Mouse (Mus musculus) hindbrain, postnatal 0 days (tissue): ENCODE measurements at regions not wholly inside any gene's neighbourhood (a gene's known extent, or its start where the extent isn't known, plus 50 kb on each side); places are given as distances from the start of the nearest gene placed in this dataset.
"Not testable (repeated sequence)": the region's sequence is repeated elsewhere in the genome, so short reads cannot be mapped to it uniquely, and the experiment has no call there.

Source experiments
- ATAC-seq: fragments of 200-750 bp; cut with Nextera tagmentation; 2 replicates; pipeline ENCODE4 v1.8.0; 2017; ENCODE audit warnings: mild to moderate bottlenecking, moderate TSS enrichment, moderate library complexity
- DNase-seq: peaks from one replicate; pipeline ENCODE4 v3.0.0-alpha.2; 2015; ENCODE audit warnings: low spot score
- H3K27ac ChIP-seq: fragments of 300-500 bp; sonication (generic); 2 replicates; pipeline ENCODE4 v1.5.1; 2014; ENCODE audit warnings: mild to moderate bottlenecking
- H3K27me3 ChIP-seq: fragments of 300-500 bp; sonication (generic); 2 replicates; pipeline ENCODE4 v1.6.1; 2014; ENCODE audit warnings: low read length, mixed read lengths; ENCODE audit not compliant: insufficient read depth
- H3K36me3 ChIP-seq: fragments of 300-500 bp; sonication (generic); 2 replicates; pipeline ENCODE4 v1.6.1; 2014; ENCODE audit warnings: low read length, mixed read lengths; ENCODE audit not compliant: insufficient read depth
- H3K4me1 ChIP-seq: fragments of 300-500 bp; sonication (generic); 2 replicates; pipeline ENCODE4 v1.6.1; 2014; ENCODE audit warnings: antibody characterized with exemption, low read length, mixed read lengths; ENCODE audit not compliant: insufficient read depth
- H3K4me2 ChIP-seq: fragments of 300-500 bp; sonication (generic); 2 replicates; pipeline ENCODE4 v1.6.1; 2014; ENCODE audit warnings: low read depth, mild to moderate bottlenecking, low read length, moderate library complexity, mixed read lengths
- H3K4me3 ChIP-seq: fragments of 300-500 bp; sonication (generic); 2 replicates; pipeline ENCODE4 v1.5.1; 2014; ENCODE audit warnings: low read length
- H3K9ac ChIP-seq: fragments of 300-500 bp; sonication (generic); replicated peaks from 2 replicates; pipeline ENCODE4 v1.6.1; 2014; ENCODE audit warnings: mild to moderate bottlenecking, low read length, moderate library complexity, mixed read lengths
- H3K9me3 ChIP-seq: fragments of 300-500 bp; sonication (generic); 2 replicates; pipeline ENCODE4 v1.6.1; 2016; ENCODE audit warnings: low read length, mixed read lengths
- CTCF ChIP-seq: IDR thresholded peaks from 2 replicates; pipeline ENCODE4 v1.5.1; 2016; ENCODE audit warnings: antibody characterized with exemption, control low read depth, low read depth
- WGBS: fragments of 180-500 bp; shearing (Covaris S2); extraction: QIAGEN DNeasy Blood & Tissue Kit; methylation state at CpG from one replicate; pipeline ENCODE4 v1.1.7; 2014; 5-methylcytosine and 5-hydroxymethylcytosine counted together

DNA sequence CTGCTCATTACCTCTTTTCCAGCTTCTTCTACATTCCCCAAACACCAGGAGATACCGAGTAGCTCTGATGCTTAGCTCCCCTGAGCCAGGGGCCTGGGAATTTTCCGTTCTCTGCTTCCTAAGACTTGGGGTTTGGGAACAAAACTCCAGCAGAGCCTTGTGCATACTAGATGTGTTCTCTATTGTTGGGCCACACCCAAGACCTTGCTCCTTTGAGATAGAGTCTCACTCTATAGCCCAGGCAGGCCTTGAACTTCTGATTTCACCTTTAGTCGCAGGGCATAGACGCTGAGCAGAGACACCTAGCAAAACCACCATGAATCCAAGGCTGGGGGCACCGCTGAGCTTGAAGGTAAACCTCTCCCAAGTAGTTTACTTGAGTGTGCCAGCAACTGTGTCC lies 126.5 kb upstream of the A430005L14Rik start:
- TF ChIP-seq CTCF: no peak
- no peak for DNase-seq
- Histone ChIP-seq H3K27ac (no peak overlapping the region), H3K9ac (no peak overlapping the region), H3K4me2 (no peak overlapping the region), H3K27me3 (no peaks in the 10 kb centered on the region), H3K9me3 (no peaks in the 10 kb centered on the region), H3K4me1 (no peaks in the 10 kb centered on the region), H3K36me3 (no peaks in the 10 kb centered on the region), H3K4me3 (no peak overlapping the region)
- WGBS: 92% methylated on average over 5 of the region's 5 CpGs
- no peak for ATAC-seq

GRCm38 (mm10) chr4:153831251-153831650 lies 125.8 kb upstream of the A430005L14Rik start:
- not testable (repeated sequence) for H3K27me3 ChIP-seq, H3K4me1 ChIP-seq, H3K9ac ChIP-seq, H3K4me3 ChIP-seq, H3K27ac ChIP-seq, ATAC-seq, DNase-seq, H3K4me2 ChIP-seq, H3K36me3 ChIP-seq, H3K9me3 ChIP-seq
- WGBS: 85% methylated on average over 9 of the region's 11 CpGs

DNA sequence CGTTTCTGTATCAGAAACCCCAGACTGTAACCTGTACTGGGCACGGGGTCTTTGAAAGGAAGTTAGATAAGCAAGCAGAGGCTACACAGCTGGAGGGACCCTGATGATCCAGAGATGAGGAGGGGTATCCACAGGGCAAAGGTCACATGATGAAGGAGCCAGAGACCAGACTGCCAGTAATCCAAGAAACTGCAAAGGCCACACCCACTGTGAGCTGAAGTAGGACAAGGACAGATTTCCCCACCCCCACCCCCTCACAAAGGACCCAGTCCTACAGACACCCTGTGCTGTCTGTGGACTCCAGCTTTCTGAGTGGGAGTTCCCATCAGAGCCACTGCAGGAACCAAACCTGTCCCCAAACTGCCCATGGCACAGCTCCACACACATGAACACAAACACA lies 124.9 kb upstream of the A430005L14Rik start:
- H3K9me3 ChIP-seq: no peaks in the 10 kb centered on the region
- no peaks in the 10 kb centered on the region for H3K36me3 ChIP-seq
- no peak overlapping the region for H3K4me3 ChIP-seq
- no peak overlapping the region for H3K27ac ChIP-seq
- DNase-seq (no peak), ATAC-seq (no peak)
- no peaks in the 10 kb centered on the region for H3K27me3 ChIP-seq
- WGBS: 78% methylated on average over 2 of the region's 2 CpGs
- no peak overlapping the region for H3K4me2 ChIP-seq
- H3K4me1 ChIP-seq: no peaks in the 10 kb centered on the region
- no peak for TF ChIP-seq CTCF
- no peak overlapping the region for H3K9ac ChIP-seq

- ATAC-seq: no peak
- 70% methylated on average over 6 of the region's 6 CpGs for WGBS
- H3K4me2 ChIP-seq: no peak overlapping the region
- no peak overlapping the region for H3K4me3 ChIP-seq
- H3K4me1 ChIP-seq: no peaks in the 10 kb centered on the region
- H3K9me3 ChIP-seq: no peaks in the 10 kb centered on the region
- H3K27ac ChIP-seq: no peak overlapping the region
- no peak for TF ChIP-seq CTCF
- no peaks in the 10 kb centered on the region for H3K27me3 ChIP-seq
- no peaks in the 10 kb centered on the region for H3K36me3 ChIP-seq
- no peak overlapping the region for H3K9ac ChIP-seq
- DNase-seq: no peak
These were observed 112.3 kb upstream of the A430005L14Rik start for GRCm38 (mm10) chr4:153844766-153845165.

DNA sequence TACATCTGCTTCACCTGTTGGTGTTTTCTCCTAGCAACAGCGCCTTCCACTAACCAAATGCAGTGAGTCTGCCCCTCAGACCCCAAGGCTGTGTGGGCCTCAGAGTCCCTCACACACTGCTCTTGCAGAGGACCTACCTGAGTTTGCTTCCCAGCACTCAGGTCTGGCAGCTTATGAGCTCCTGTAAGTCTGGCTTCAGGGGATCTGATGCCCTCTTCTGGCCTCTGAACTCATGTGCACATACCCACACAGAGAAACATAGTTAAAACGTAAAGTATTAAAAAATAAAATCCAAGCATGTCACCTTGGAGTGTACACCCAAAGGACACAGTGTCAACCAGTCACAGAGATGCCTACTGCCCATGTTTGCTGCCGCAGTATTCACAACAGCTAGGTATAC lies 108.8 kb upstream of the A430005L14Rik start:
- Histone ChIP-seq H3K9ac (no peak overlapping the region), H3K27ac (no peak overlapping the region), H3K36me3 (no peaks in the 10 kb centered on the region), H3K4me2 (no peak overlapping the region), H3K4me3 (no peak overlapping the region), H3K27me3 (no peaks in the 10 kb centered on the region), H3K4me1 (no peaks in the 10 kb centered on the region), H3K9me3 (no peaks in the 10 kb centered on the region)
- peak; percentile 53 for TF ChIP-seq CTCF
- DNase-seq: peak; percentile 51
- 73% methylated on average over 3 of the region's 3 CpGs for WGBS
- ATAC-seq: 0 out of 2 replicates have a peak, but pooled peaks have one; percentile 24

DNA sequence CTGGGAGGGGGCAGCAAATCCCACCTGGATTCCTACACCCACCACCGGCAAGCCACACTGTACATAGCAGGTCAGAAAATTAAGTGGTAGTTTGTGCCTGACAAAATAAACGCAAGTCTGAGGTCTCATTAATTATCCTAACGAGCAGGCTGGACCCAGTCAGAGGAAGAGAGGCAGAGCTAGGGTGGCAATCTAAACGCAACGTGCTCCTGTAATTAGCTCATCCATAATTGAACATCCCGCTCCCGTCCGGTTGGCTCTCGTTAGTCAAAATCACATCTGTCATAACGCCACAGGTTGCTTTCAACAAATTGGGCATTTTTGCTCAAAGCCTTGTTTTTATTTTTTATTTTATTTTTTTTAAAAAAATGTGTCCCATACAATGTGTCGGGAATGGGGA lies 106.9 kb upstream of the A430005L14Rik start:
- no peak overlapping the region for H3K9ac ChIP-seq
- peaks cover 6% of the 10 kb centered on the region; the same call in 1 of the 2 replicates for H3K4me1 ChIP-seq
- no peaks in the 10 kb centered on the region for H3K27me3 ChIP-seq
- no peak for ATAC-seq
- H3K4me2 ChIP-seq: no peak overlapping the region
- H3K9me3 ChIP-seq: no peaks in the 10 kb centered on the region
- DNase-seq: no peak
- no peak for TF ChIP-seq CTCF
- WGBS: 44% methylated on average over 11 of the region's 11 CpGs
- no peaks in the 10 kb centered on the region for H3K36me3 ChIP-seq
- H3K27ac ChIP-seq: no peak overlapping the region
- H3K4me3 ChIP-seq: no peak overlapping the region

GRCm38 (mm10) chr4:153854084-153854747 lies 102.8 kb upstream of the A430005L14Rik start:
- 33% methylated on average over 9 of the region's 9 CpGs for WGBS
- Histone ChIP-seq H3K4me1 (peaks cover 6% of the 10 kb centered on the region; the same call in 1 of the 2 replicates), H3K9ac (no peak overlapping the region), H3K4me2 (no peak overlapping the region), H3K27me3 (no peaks in the 10 kb centered on the region), H3K27ac (peak overlapping the region; percentile 38), H3K4me3 (no peak overlapping the region), H3K36me3 (no peaks in the 10 kb centered on the region), H3K9me3 (no peaks in the 10 kb centered on the region)
- ATAC-seq (peak; percentile 90), DNase-seq (peak; percentile 76)
- TF ChIP-seq CTCF: no peak
